Mouse (Mus musculus) E14TG2a.4 (cell line): Measurements from ENCODE around the gene Sympk.

Experiments used
- H3K27me3 ChIP-seq: 2 replicates; pipeline ENCODE4 v1.6.1; 2014; ENCODE audit warnings: low read length, control low read depth; ENCODE audit not compliant: insufficient read depth
- H3K36me3 ChIP-seq: 2 replicates; pipeline ENCODE4 v1.6.1; 2014; ENCODE audit warnings: low read length, control low read depth; ENCODE audit not compliant: insufficient read depth
- H3K4me1 ChIP-seq: replicated peaks from 2 replicates; pipeline ENCODE4 v1.6.1; 2014; ENCODE audit warnings: low read depth, low read length, control low read depth
- H3K4me3 ChIP-seq: replicated peaks from 2 replicates; pipeline ENCODE4 v1.5.1; 2014; ENCODE audit warnings: mild to moderate bottlenecking, low read length
- H3K9me3 ChIP-seq: 2 replicates; pipeline ENCODE4 v1.6.1; 2014; ENCODE audit warnings: low read length, control low read depth
- CTCF ChIP-seq: conservative IDR thresholded peaks from 2 replicates; pipeline ENCODE4 v1.5.1; 2014; ENCODE audit warnings: low read length
- NANOG ChIP-seq: IDR thresholded peaks from 2 replicates; pipeline ENCODE4 v1.6.1; 2014; ENCODE audit warnings: borderline replicate concordance, low read length, mixed read lengths
- POU5F1 ChIP-seq: IDR thresholded peaks from 2 replicates; pipeline ENCODE4 v1.6.1; 2014; ENCODE audit warnings: low read length, borderline replicate concordance

Gene Sympk

DNA sequence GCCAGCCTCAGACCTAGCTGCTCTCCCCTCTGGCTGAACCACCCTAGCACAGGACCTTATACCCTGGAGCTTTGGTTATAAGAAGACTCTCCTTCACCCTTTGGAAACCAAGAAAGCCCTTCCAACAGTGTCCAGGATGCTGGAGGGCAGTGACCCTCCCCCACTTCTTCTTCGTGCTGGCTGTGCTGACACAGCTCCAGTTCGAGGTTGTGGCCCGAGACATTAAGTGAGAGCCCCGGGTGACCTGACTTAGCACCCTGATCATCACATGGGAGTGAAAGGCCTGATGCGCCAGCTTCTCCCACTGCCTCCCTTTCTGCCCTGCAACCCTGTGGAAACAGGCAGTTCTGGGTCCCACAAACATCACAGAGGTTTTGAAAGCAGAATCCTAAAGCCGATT is 61.3 kb downstream of the Sympk start:
- Histone ChIP-seq H3K9me3 (no peaks in the 10 kb centered on the region), H3K27me3 (0 out of 2 replicates have a peak, but pooled peaks cover 1% of the 10 kb centered on the region), H3K36me3 (peaks cover 66% of the 10 kb centered on the region), H3K4me1 (peaks cover 89% of the 10 kb centered on the region), H3K4me3 (peak overlapping the region; percentile 48)
- TF ChIP-seq CTCF: no peak
- no peak for TF ChIP-seq NANOG
- TF ChIP-seq POU5F1: no peak

DNA sequence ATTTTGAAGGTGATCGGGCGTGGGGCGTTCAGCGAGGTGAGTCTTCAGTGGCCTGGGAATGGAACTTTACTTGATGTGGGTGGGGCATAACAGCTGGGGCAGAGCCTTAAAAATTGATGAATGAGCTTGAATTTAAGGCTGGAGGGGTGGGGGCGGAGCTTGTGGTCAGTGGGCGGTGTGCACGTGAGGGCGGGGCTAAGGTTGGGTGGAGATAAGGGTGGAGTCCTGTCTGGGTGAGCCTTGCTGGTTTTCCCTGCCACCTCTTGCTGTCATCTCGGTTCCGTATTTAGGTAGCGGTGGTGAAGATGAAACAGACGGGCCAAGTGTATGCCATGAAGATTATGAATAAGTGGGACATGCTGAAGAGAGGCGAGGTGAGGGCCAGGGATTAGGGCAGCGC is 61.9 kb downstream of the Sympk start:
- Histone ChIP-seq H3K4me3 (peak overlapping the region; percentile 48), H3K9me3 (no peaks in the 10 kb centered on the region), H3K4me1 (peaks cover 89% of the 10 kb centered on the region), H3K27me3 (peaks cover 6% of the 10 kb centered on the region), H3K36me3 (peaks cover 66% of the 10 kb centered on the region)
- TF ChIP-seq NANOG (no peak), CTCF (no peak), POU5F1 (no peak)

DNA sequence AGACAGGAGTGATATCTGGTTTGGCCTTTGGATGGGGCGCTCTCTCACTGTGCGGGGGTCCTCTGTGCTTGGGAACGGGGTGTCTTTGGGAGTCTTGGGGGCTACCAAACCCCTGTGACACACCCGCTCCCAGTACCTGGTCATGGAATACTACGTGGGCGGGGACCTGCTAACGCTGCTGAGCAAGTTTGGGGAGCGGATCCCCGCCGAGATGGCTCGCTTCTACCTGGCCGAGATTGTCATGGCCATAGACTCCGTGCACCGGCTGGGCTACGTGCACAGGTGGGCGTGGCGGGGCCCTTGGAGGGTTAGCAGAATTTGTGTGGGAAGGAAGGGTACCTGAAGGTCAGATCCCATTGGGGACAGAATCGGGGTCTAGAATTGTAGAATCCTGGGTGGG is 62.6 kb downstream of the Sympk start:
- peaks cover 14% of the 10 kb centered on the region for H3K27me3 ChIP-seq
- H3K4me3 ChIP-seq: peak overlapping the region; percentile 63
- peaks cover 89% of the 10 kb centered on the region for H3K4me1 ChIP-seq
- TF ChIP-seq NANOG: no peak
- peaks cover 66% of the 10 kb centered on the region for H3K36me3 ChIP-seq
- no peaks in the 10 kb centered on the region for H3K9me3 ChIP-seq

DNA sequence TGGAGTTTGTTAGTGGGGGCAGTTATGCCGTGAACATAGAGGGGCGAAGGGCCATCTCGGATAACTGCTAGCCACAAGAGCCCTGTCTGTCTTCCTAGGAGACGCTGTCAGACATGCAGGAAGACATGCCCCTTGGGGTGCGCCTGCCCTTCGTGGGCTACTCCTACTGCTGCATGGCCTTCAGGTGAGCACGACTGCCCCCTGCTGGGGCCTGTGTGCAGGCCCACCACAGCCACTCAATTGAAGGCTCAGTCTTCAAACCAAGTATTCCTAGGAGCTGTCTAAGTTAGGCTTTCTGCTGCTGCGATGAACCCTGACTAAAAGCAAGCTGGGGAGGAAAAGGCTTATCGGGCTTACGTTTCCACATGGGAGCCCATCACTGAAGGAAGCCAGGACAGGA is 64.6 kb downstream of the Sympk start:
- no peaks in the 10 kb centered on the region for H3K9me3 ChIP-seq
- no peak overlapping the region for H3K4me3 ChIP-seq
- H3K27me3 ChIP-seq: peaks cover 22% of the 10 kb centered on the region
- H3K4me1 ChIP-seq: peaks cover 88% of the 10 kb centered on the region
- peaks cover 56% of the 10 kb centered on the region for H3K36me3 ChIP-seq
- TF ChIP-seq POU5F1 (no peak), CTCF (peak; percentile 86)

DNA sequence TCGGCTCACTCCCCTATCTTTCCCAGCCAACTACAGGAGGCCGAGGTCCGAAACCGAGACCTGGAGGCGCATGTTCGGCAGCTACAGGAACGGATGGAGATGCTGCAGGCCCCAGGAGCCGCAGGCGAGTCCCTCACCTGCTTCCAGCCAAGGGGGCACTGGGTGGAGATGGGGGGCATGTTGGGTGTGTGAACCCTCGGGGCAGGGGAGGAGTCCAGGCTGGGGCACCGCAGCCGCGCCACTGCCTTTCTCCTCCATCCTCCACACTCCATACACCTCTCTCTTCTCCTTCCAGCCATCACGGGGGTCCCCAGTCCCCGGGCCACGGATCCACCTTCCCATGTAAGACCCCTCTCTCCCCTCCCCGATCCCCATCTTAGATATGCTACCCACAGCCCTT is 67.7 kb downstream of the Sympk start:
- peaks cover 50% of the 10 kb centered on the region for H3K36me3 ChIP-seq
- H3K9me3 ChIP-seq: no peaks in the 10 kb centered on the region
- H3K4me3 ChIP-seq: peak overlapping the region; percentile 83
- peaks cover 44% of the 10 kb centered on the region for H3K27me3 ChIP-seq
- no peak for TF ChIP-seq CTCF
- TF ChIP-seq POU5F1: no peak
- no peak for TF ChIP-seq NANOG
- H3K4me1 ChIP-seq: peaks cover 78% of the 10 kb centered on the region

DNA sequence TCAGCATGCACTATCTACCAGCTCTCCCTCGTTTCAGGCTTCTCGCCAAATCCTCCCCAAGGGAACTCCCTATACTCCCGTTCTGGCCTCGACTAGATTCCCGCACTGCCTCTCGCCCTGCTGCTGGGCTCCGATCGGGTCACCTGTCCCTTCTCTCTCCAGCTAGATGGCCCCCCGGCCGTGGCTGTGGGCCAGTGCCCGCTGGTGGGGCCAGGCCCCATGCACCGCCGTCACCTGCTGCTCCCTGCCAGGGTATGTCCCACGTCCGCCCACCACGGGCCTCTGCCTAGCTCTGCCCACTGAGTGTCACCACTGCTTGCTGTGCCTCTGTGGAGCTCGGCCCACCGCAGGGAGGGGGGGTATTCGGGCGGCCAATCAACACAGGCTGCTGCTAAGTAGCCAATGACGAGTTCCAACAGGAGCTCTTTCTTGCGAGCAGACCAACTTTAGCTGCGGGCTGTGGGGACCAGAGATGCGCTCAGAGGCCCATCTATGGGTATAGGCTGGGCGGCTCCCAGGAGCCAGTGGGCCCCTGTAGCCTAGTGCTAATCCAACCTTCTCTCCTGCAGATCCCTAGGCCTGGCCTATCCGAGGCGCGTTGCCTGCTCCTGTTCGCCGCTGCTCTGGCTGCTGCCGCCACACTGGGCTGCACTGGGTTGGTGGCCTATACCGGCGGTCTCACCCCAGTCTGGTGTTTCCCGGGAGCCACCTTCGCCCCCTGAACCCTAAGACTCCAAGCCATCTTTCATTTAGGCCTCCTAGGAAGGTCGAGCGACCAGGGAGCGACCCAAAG is 68.4 kb downstream of the Sympk start:
- TF ChIP-seq CTCF: no peak
- no peak for TF ChIP-seq POU5F1
- TF ChIP-seq NANOG: no peak
- Histone ChIP-seq H3K36me3 (peaks cover 44% of the 10 kb centered on the region), H3K27me3 (peaks cover 51% of the 10 kb centered on the region), H3K4me1 (peaks cover 76% of the 10 kb centered on the region), H3K4me3 (peak overlapping the region; percentile 83), H3K9me3 (no peaks in the 10 kb centered on the region)

DNA sequence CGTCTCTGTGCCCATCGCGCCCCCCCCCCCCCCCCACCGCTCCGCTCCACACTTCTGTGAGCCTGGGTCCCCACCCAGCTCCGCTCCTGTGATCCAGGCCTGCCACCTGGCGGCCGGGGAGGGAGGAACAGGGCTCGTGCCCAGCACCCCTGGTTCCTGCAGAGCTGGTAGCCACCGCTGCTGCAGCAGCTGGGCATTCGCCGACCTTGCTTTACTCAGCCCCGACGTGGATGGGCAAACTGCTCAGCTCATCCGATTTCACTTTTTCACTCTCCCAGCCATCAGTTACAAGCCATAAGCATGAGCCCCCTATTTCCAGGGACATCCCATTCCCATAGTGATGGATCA is 69.0 kb downstream of the Sympk start:
- H3K36me3 ChIP-seq: peaks cover 39% of the 10 kb centered on the region
- TF ChIP-seq POU5F1 (no peak), NANOG (no peak), CTCF (peak; percentile 47)
- peak overlapping the region; percentile 83 for H3K4me3 ChIP-seq
- H3K27me3 ChIP-seq: peaks cover 57% of the 10 kb centered on the region
- peaks cover 70% of the 10 kb centered on the region for H3K4me1 ChIP-seq
- no peaks in the 10 kb centered on the region for H3K9me3 ChIP-seq

DNA sequence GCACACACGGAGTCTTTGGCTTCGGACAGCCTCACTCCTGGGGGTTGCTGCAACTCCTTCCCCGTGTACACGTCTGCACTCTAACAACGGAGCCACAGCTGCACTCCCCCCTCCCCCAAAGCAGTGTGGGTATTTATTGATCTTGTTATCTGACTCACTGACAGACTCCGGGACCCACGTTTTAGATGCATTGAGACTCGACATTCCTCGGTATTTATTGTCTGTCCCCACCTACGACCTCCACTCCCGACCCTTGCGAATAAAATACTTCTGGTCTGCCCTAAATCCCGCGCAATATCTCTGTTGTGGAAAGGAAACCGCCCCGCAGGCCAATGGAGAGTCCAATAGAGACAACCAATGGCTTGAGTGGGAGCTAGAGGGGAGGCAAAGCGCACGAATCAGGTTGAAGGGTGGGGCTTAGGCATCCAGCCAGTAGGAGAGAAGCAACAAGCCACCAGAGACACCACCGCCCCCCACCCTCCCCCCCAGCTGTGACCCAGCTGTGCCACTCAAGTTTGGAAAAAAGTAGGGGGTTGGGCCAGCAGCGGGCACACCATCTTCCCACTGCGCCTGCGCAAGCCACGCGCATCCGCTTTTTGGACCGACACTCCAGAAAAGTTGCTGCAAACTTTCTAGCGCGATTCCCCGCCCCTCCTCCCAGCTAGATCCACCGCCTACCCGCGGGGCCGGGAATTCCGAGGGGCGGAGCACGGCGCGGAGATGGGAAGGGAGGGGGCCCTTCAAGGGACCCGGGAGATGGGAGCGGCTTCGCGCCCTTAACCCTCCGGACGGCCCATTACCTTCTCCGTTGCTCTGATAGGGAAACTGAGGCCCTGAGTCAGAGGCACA is 69.6 kb downstream of the Sympk start:
- Histone ChIP-seq H3K27me3 (peaks cover 61% of the 10 kb centered on the region), H3K4me3 (peak overlapping the region; percentile 83), H3K9me3 (no peaks in the 10 kb centered on the region), H3K4me1 (peaks cover 66% of the 10 kb centered on the region), H3K36me3 (peaks cover 33% of the 10 kb centered on the region)
- TF ChIP-seq CTCF: no peak
- TF ChIP-seq NANOG: no peak
- TF ChIP-seq POU5F1: no peak

DNA sequence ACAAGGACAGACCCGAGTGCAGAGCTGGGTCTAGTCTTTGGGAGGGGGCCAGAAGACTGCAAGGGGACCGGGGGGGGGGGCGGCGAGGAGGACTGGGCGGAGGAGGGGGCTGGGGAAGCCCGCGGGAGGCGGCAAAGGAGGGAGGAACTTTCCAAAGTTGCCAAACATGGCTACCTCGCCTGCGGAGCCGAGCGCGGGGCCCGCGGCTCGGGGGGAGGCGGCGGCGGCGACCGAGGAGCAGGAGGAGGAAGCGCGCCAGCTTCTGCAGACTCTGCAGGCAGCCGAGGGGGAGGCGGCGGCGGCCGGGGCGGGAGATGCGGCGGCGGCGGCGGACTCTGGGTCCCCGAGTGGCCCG is 70.3 kb downstream of the Sympk start, which contains the start of gene Six5:
Gene Six5, plus strand, starts transcription at position 124 of the 355 bp plus-strand sequence.
- H3K36me3 ChIP-seq: peaks cover 28% of the 10 kb centered on the region

More for the DNA sequence above, 70.3 kb downstream of the Sympk start, which contains the start of gene Six5:
- Histone ChIP-seq H3K4me3 (peak within 1 kb of the TSS; percentile 83), H3K4me1 (peaks cover 67% of the 10 kb centered on the region), H3K9me3 (no peaks in the 10 kb centered on the region), H3K27me3 (peaks cover 67% of the 10 kb centered on the region)
- TF ChIP-seq NANOG: no peak
- TF ChIP-seq POU5F1: no peak
- no peak for TF ChIP-seq CTCF
